Mouse (Mus musculus): ENCODE results near the gene Ppil6. TPM values are rescaled to one million over a fixed set of nuclear protein-coding genes. Genes with fewer than 3 reads are reported as not detected.

Ppil6 gene
- polyA plus RNA-seq, 1 experiment, result 4.3 TPM

GRCm38 (mm10) chr10:41523386-41523785 lies 33.1 kb downstream of the Ppil6 start:
- no peak for DNase-seq (ENCODE audit: extremely low spot score in 1 of 2, low spot score in 1 of 2)

GRCm38 (mm10) chr10:41525696-41526095 lies 35.5 kb downstream of the Ppil6 start:
- no peak for DNase-seq (ENCODE audit: extremely low spot score in 1 of 2, low spot score in 1 of 2)

GRCm38 (mm10) chr10:41529972-41530371 lies 39.7 kb downstream of the Ppil6 start:
- no peak for DNase-seq (ENCODE audit: extremely low spot score in 1 of 2, low spot score in 1 of 2)

- DNase-seq (ENCODE audit: extremely low spot score in 1 of 2, low spot score in 1 of 2), result no peak
These were observed 45.8 kb downstream of the Ppil6 start for GRCm38 (mm10) chr10:41535991-41536390.

- no peak for DNase-seq (ENCODE audit: extremely low spot score in 1 of 2, low spot score in 1 of 2)
These were observed 46.5 kb downstream of the Ppil6 start for GRCm38 (mm10) chr10:41536714-41537113.

- no peak for DNase-seq (ENCODE audit: extremely low spot score in 1 of 2, low spot score in 1 of 2)
These were observed 47.2 kb downstream of the Ppil6 start for GRCm38 (mm10) chr10:41537226-41537982.

- no peak for DNase-seq (ENCODE audit: extremely low spot score in 1 of 2, low spot score in 1 of 2)
These were observed 47.7 kb downstream of the Ppil6 start for GRCm38 (mm10) chr10:41537983-41538330.

GRCm38 (mm10) chr10:41538986-41539385 lies 48.7 kb downstream of the Ppil6 start:
- DNase-seq (ENCODE audit: extremely low spot score in 1 of 2, low spot score in 1 of 2), result no peak

- no peak for DNase-seq (ENCODE audit: extremely low spot score in 1 of 2, low spot score in 1 of 2)
These were observed 51.8 kb downstream of the Ppil6 start for GRCm38 (mm10) chr10:41542057-41542456.

GRCm38 (mm10) chr10:41543439-41543838 lies 53.2 kb downstream of the Ppil6 start:
- no peak for DNase-seq (ENCODE audit: extremely low spot score in 1 of 2, low spot score in 1 of 2)

- no peak for DNase-seq (ENCODE audit: extremely low spot score in 1 of 2, low spot score in 1 of 2)
These were observed 53.6 kb downstream of the Ppil6 start for GRCm38 (mm10) chr10:41543844-41544243.

- no peak for DNase-seq (ENCODE audit: extremely low spot score in 1 of 2, low spot score in 1 of 2)
These were observed 54.4 kb downstream of the Ppil6 start for GRCm38 (mm10) chr10:41544481-41545190.

GRCm38 (mm10) chr10:41545224-41545755 lies 55.1 kb downstream of the Ppil6 start:
- no peak for DNase-seq (ENCODE audit: extremely low spot score in 1 of 2, low spot score in 1 of 2)

GRCm38 (mm10) chr10:41546396-41547165 lies 56.3 kb downstream of the Ppil6 start:
- no peak for DNase-seq (ENCODE audit: extremely low spot score in 1 of 2, low spot score in 1 of 2)

GRCm38 (mm10) chr10:41550711-41551110 lies 60.5 kb downstream of the Ppil6 start:
- no peak for DNase-seq (ENCODE audit: extremely low spot score in 1 of 2, low spot score in 1 of 2)

- no peak for DNase-seq (ENCODE audit: extremely low spot score in 1 of 2, low spot score in 1 of 2)
These were observed 62.1 kb downstream of the Ppil6 start for GRCm38 (mm10) chr10:41552319-41552718.

GRCm38 (mm10) chr10:41552847-41553589 lies 62.8 kb downstream of the Ppil6 start:
- DNase-seq (ENCODE audit: extremely low spot score in 1 of 2, low spot score in 1 of 2), result peak; percentile 8 to 65

- no peak for DNase-seq (ENCODE audit: extremely low spot score in 1 of 2, low spot score in 1 of 2)
These were observed 63.5 kb downstream of the Ppil6 start for GRCm38 (mm10) chr10:41553711-41554110.

GRCm38 (mm10) chr10:41555081-41555480 lies 64.8 kb downstream of the Ppil6 start:
- DNase-seq (ENCODE audit: extremely low spot score in 1 of 2, low spot score in 1 of 2), result no peak

- DNase-seq (ENCODE audit: extremely low spot score in 1 of 2, low spot score in 1 of 2), result no peak
These were observed 68.2 kb downstream of the Ppil6 start for GRCm38 (mm10) chr10:41558401-41558800.

All from frontal cortex, adult 2 months (tissue).